Mouse (Mus musculus) G1E-ER4 (cell line): ENCODE measurements around the gene Tle2. TPM values are rescaled to one million over a fixed set of nuclear protein-coding genes. Genes with fewer than 3 reads are reported as not detected.

Experiments used
- GATA1 ChIP-seq: IDR thresholded peaks from one replicate; pipeline ENCODE4 v1.8.0; 2012; ENCODE audit warnings: low read length, inconsistent platforms
- polyA plus RNA-seq: library from polyadenylated mRNA; stranded (reverse); fragments of >175 nt; gene quantifications from 2 replicates; pipeline ENCODE4 v1.2.3, GENCODE M21; 2012

Gene Tle2
- polyA plus RNA-seq, 1 experiment: 3.0 TPM

GRCm38 (mm10) chr10:81564734-81565133 lies 9.6 kb upstream of the Tle2 start:
- no peak for TF ChIP-seq GATA1

- no peak for TF ChIP-seq GATA1
Observed at GRCm38 (mm10) chr10:81565257-81566228, 8.8 kb upstream of the Tle2 start.

GRCm38 (mm10) chr10:81568381-81569191 lies 5.8 kb upstream of the Tle2 start:
- no peak for TF ChIP-seq GATA1

DNA sequence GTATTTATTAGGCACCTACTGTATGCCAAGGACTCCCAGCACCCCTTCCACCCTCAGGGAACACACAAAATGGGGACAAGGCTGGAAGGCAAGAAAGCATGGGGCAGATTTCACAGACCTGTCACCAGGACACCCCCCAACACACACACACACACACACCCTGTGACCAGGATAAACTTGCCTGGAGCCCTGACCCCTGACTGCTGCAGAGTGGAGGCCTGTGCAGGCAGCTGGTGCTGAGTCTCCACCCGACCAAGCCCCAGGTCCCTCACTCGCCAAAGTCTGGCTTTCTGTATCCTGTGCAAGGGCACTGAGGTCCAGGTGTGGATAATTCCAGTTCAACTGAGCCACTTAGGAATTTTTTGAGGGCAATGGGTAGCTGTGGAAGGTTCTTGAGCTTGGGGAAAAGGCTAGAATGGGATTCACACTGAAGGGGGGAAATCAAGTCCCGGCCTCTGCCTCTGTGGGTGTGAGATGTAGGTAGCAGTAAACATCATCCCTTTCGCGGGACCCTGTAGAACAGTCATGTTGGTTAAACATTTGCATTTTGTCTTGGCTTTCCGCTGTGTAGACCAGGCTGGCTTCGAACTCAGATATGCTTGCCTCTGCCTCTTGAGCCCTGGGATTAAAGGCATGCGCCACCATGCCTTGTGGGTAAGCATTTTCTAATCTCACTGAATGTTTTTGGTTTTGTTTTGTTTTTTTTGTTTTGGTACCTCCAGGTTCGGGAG lies 4.7 kb upstream of the Tle2 start:
- TF ChIP-seq GATA1: no peak

- TF ChIP-seq GATA1: no peak
Observed at GRCm38 (mm10) chr10:81570238-81570800, 4.0 kb upstream of the Tle2 start.

GRCm38 (mm10) chr10:81570831-81571500 lies 3.4 kb upstream of the Tle2 start:
- no peak for TF ChIP-seq GATA1

DNA sequence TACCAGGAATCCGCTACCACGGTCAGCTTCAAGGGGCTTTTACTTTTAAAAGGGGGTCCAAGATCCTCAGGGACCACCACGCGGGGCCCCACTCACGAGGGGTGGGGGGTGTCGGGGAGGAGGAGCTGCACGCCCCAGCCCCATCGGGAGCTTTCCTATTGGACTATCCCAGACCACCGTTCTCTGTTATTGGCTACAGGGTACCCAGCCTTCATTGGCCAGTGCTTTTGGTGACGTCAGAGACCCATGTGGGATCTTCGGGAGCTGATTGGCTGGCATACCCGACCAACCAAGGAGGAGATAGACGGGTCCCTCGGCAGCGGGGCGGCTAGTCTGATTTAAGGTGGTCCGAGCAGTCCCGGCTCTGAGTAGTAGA lies 2.9 kb upstream of the Tle2 start:
- TF ChIP-seq GATA1: no peak

GRCm38 (mm10) chr10:81572133-81572671 lies 2.2 kb upstream of the Tle2 start:
- no peak for TF ChIP-seq GATA1

GRCm38 (mm10) chr10:81572975-81573374 lies 1.4 kb upstream of the Tle2 start:
- no peak for TF ChIP-seq GATA1

- TF ChIP-seq GATA1: no peak
Observed at GRCm38 (mm10) chr10:81575208-81575631, 859 bp downstream of the Tle2 start.

GRCm38 (mm10) chr10:81575695-81576094 lies 1.3 kb downstream of the Tle2 start:
- no peak for TF ChIP-seq GATA1

DNA sequence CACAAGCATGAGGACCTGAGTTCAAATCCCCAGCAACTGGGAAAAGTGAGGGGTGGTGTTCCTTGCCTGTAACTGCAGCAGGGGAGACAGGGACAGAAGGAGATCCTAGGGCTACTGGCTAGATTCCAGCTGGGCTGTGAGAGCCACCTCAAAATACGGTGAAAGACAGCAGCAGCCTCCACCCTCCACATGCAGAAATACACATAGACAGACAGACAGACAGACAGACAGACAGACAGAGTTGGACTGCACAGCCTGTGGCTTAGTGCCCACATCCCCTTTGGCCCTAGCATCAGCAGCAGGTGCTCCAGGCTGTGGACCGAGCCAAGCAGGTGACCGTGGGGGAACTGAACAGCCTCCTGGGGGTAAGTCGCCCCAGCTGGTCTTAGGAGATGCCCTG lies 5.6 kb downstream of the Tle2 start:
- no peak for TF ChIP-seq GATA1

- no peak for TF ChIP-seq GATA1
Observed at GRCm38 (mm10) chr10:81580441-81581070, 6.2 kb downstream of the Tle2 start.

GRCm38 (mm10) chr10:81583347-81583746 lies 9.0 kb downstream of the Tle2 start:
- TF ChIP-seq GATA1: no peak
